Mouse (Mus musculus): Measurements from ENCODE around the gene Noxred1.
A peak's percentile ranks its signal among the peaks of the same experiment; 100 is the strongest.
"Not testable (repeated sequence)": the region's sequence is repeated elsewhere in the genome, so short reads cannot be mapped to it uniquely, and the experiment has no call there.

The Noxred1 gene

DNA sequence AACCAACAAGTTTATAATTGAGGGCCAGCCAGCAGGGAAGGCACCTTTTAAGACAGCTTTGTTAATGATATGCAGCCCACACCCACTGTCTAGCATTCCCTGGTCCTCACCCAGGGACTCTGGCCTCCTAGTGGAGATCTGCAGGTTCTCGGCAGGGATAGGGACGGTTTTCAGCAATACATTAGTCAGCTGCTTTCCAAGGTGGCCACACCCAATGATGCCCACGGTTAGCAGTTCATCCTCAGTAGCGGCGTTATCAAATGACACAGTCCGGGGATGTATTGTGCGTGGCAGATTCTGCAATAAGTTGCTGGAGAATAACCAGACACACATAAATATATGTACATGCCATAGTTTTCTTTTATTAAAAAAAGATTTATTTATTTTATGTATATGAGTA, 11.7 kb downstream of the Noxred1 start:
- DNase-seq = no peak

GRCm38 (mm10) chr12:87224950-87225349, 13.6 kb downstream of the Noxred1 start:
- DNase-seq = no peak

- DNase-seq = no peak
These were observed 19.2 kb downstream of the Noxred1 start for GRCm38 (mm10) chr12:87219362-87219761.

DNA sequence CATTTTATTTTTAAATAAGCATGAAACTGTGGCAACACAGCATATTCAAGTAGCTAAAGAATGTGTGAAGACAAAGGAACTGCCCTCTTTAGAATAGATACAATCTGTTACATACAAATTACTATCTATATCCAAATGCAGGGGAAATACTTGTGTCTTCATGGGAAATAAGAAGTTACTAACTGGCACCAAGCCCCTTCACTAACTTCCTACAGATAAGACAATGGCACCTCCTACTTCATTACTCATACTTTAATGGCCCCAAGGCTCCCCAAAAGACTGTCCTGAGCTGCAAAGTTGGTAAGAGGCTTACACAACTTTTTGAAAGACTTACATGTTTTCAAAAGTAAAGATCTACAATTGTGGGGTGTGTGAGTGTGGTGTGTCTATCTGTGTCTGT, 20.9 kb downstream of the Noxred1 start:
- no peak for DNase-seq

DNA sequence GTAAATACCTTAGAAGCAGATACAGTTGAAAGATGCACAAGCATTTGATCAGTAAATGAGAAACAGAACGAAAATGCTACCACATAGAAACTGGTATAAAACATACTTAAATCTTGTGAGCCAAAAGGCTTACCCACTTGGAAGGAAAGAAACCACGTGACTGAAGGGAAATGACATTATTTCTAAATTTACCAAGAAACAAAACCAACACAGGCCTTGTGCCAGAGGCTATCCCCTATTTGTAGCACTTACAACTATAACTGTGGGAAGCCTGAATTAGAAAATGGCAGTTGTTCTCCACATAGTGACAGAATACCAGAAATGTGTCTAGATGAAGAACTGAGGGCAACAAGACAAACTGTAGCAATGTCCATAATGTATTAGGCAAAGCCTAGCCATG, 22.5 kb downstream of the Noxred1 start:
- no peak for DNase-seq

DNA sequence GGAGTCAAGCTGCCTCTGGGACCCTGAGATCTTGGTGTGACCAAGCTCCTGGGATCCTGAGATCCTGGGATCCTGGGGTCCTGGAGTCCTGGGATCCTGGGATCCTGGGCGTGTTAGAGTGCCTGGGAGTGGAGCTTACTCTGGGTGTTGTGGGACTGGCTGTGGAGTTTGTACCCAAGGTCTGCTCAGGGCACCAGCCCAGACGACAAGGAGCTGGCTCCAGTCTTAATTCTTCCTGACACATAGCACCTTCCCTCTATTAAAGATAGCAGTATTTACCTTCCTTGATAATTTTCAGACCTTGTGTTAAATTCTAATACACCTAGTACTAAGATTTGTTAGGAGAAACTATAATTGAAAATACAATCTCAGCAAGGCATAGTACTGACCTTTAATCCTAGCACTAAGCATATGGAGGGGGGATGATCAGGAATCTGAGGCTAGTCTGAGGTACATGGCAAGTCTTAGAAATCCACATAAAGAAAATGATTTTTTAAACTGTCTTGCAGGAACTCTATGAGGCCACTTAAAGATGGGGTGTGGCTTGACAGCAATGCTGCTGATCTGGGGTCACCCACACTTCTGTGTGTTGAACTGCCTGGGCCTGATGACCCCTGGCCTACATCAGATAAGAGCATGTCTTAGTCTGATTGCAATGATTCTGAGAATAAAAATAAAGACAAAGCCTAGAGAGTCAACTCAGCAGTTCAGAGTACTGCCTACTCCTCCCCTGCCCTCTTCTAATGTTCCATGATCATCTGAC, 25.5 kb downstream of the Noxred1 start:
- DNase-seq = no peak

GRCm38 (mm10) chr12:87205789-87206188, 32.7 kb downstream of the Noxred1 start:
- DNase-seq = not testable (repeated sequence)

- DNase-seq = no peak
These were observed 36.8 kb downstream of the Noxred1 start for GRCm38 (mm10) chr12:87201694-87202093.

DNA sequence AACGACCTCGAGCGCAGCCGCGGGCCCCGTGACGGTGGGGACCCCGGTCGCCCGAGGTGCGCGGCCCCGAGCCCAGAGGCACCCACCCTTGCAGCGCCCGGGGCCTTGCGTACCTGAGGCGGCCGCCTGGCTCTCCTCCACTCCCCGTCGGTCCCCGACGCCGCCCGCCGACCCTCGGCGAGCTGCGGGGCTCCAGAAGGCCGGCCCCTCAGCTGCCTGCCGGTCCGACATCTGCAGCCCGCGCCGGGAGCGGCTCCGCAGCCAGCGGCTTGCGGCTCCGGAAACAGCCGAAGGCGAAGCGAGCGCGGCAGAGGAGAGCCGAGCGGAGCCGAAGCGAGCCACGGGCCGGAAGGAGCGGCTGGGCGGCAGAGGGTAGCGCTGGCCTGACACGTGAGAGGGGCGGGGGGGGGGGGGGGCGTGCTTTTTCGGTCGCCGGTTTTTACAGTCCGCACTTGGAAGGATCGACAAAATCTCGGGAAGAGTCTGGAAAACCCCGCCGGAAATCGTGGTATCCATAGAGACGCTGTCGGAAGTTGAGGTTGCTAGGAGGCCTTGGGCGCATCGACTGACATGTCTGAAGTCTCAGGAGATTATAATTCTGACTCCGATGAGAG, 38.5 kb downstream of the Noxred1 start, which contains the start of gene Tmed8:
Gene Tmed8, minus strand, starts transcription at position 482 of the 614 bp plus-strand sequence.
- peak; percentile 80 for DNase-seq

DNA sequence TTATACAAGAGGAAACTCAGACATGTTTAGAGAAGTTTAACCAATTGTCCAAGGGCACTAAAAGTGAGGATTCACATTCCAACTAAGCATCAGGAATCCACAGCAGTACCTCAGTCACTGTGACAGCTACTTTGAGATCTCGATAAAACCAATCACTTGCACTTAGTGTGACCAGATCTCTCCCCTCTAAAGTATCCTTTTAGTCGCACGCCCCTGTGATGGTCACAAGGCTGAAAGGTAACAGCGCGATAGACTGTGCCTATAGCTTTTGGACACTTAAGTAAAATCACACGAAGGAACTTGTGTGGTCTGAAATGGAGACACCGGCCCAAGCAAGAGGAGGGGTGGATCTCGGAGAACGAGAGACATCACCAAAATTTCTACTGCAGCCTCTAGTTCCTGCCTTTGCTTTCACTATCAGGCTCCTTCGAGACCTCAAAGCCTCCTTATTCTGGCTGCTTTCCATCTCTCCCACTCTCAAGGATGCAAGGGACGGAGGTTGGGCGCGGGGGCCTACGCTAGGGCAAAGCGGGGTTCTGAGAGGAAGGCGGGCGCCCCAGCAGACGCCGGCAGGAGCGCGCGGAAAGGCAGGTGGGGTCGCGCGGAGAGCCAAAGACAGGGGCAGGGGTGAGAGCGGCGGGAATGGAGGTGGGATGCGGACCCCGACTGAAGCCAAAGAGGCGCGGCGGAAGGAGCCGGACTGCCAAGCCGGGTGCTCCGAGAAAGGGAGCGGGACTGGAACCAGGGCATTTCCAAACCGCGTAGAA, 39.1 kb downstream of the Noxred1 start, which contains the start of gene Samd15:
Gene Samd15, plus strand, starts transcription at position 518 of the 767 bp plus-strand sequence.
- DNase-seq = peak; percentile 42

GRCm38 (mm10) chr12:87198792-87199191, 39.7 kb downstream of the Noxred1 start:
- no peak for DNase-seq

- no peak for DNase-seq
These were observed 42.2 kb downstream of the Noxred1 start for GRCm38 (mm10) chr12:87196310-87196709.

DNA sequence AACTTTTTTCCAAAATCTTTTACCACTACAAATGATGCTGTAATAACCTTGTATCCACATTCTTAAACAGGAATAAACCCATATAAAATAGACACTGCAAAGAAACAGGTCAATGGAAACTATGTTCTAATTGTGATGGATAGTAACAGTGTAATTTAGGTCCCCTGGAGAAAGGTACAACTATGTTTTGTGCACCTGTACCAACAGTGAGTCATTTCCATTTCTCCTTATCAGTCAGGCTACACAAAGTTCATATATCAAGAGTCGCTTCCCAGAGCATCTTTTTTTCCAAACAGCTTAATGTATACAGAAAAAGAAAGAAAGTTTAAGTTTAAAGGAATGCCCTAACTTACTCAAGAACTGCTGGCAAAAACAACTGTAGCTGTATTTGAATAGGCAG, 43.5 kb downstream of the Noxred1 start:
- no peak for DNase-seq

DNA sequence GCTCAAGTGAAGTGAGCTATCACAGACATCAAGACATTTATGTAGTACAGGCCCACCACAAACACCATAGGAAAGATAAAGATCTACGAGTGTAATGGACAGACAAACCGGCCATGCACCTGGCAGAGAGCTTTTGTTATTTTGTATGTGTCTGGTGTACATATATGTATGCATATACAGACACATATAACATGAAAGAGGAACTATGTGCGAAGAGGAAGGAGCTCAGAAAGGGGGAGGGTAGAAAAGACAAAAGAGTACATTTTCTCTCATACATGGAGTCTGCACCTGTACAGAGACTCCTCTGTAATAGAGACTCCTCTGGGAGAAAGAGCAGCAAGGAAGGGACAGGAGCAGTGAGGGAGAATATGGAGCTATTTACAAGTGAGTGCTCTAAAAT, 45.5 kb downstream of the Noxred1 start:
- DNase-seq = no peak

DNA sequence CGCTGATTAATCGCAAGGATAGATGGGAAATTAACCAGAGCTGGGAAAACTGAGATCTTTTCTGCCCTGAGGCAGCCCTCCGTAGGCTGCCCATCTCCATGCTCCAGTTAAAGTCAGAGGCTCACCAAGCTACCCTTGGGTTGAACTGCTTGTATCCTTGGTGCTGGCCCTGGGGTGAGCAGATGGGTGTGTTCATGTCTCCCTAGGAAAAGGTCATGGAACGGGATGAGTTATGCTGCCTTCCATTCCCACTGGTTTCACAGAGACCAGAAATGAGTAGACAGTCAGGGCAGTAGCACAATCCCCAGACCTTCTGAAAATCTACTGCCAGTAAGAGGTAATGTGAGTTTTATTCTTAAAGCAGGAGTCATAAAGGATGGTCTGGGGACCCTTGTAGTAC, 60.9 kb downstream of the Noxred1 start:
- DNase-seq = no peak

- DNase-seq = no peak
These were observed 63.2 kb downstream of the Noxred1 start for GRCm38 (mm10) chr12:87175194-87175946.

Measured in right cerebral cortex, postnatal 14 days (tissue).